Mouse (Mus musculus) lung, embryonic 14.5 days (tissue): ENCODE measurements at regions not wholly inside any gene's neighbourhood (a gene's known extent, or its start where the extent isn't known, plus 50 kb on each side); places are given as distances from the start of the nearest gene placed in this dataset.

Experiments
- ATAC-seq: fragments of 200-750 bp; cut with Nextera tagmentation; 2 replicates; pipeline ENCODE4 v1.8.0; 2017; ENCODE audit warnings: mild to moderate bottlenecking, moderate TSS enrichment, moderate library complexity; ENCODE audit not compliant: insufficient read depth
- DNase-seq: peaks from one replicate; pipeline ENCODE4 v3.0.0-alpha.2; 2015
- H3K27ac ChIP-seq: fragments of 300-500 bp; sonication (generic); 2 replicates; pipeline ENCODE4 v1.5.1; 2014; ENCODE audit warnings: low read depth, mild to moderate bottlenecking, moderate library complexity
- H3K27me3 ChIP-seq: fragments of 300-500 bp; sonication (generic); 2 replicates; pipeline ENCODE4 v1.6.1; 2014; ENCODE audit warnings: low read length, control low read depth; ENCODE audit not compliant: insufficient read depth
- H3K36me3 ChIP-seq: fragments of 300-500 bp; sonication (generic); 2 replicates; pipeline ENCODE4 v1.6.1; 2014; ENCODE audit warnings: control low read depth; ENCODE audit not compliant: insufficient read depth
- H3K4me1 ChIP-seq: fragments of 300-500 bp; sonication (generic); 2 replicates; pipeline ENCODE4 v1.6.1; 2014; ENCODE audit warnings: antibody characterized with exemption, control low read depth; ENCODE audit not compliant: insufficient read depth
- H3K4me2 ChIP-seq: fragments of 300-500 bp; sonication (generic); 2 replicates; pipeline ENCODE4 v1.6.1; 2014; ENCODE audit warnings: mild to moderate bottlenecking
- H3K4me3 ChIP-seq: fragments of 300-500 bp; sonication (generic); 2 replicates; pipeline ENCODE4 v1.5.1; 2014; ENCODE audit warnings: low read depth, low read length
- H3K9ac ChIP-seq: fragments of 300-500 bp; sonication (generic); 2 replicates; pipeline ENCODE4 v1.6.1; 2014
- H3K9me3 ChIP-seq: fragments of 300-500 bp; sonication (generic); 2 replicates; pipeline ENCODE4 v1.6.1; 2016; ENCODE audit warnings: low read depth, low read length, control low read depth
- CTCF ChIP-seq: IDR thresholded peaks from 2 replicates; pipeline ENCODE4 v1.5.1; 2016; ENCODE audit warnings: antibody characterized with exemption, low read depth
- WGBS: fragments of 180-500 bp; shearing (Covaris S2); extraction: QIAGEN DNeasy Blood & Tissue Kit; methylation state at CpG from one replicate; pipeline ENCODE4 v1.1.7; 2014; 5-methylcytosine and 5-hydroxymethylcytosine counted together

DNA sequence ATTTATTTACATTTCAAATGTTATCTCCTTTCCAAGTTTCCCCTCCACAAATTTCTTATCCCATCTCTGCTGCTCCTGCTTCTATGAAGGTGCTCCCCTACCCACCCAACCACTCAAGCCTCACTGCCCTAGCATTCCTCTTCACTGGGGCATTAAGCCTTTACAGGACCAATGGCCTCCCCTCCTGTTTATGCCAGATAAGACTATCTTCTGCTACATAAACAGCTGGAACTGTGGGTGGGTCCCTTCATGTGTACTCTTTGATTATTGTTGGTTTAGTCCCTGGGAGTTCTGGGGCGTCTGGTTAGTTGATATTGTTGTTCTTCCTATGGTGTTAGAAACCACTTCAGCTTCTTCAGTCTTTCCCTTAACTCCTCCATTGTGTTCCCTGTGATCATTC lies 1164.1 kb upstream of the Got2 start:
- ATAC-seq (no peak), DNase-seq (no peak)
- Histone ChIP-seq H3K4me3 (no peak overlapping the region), H3K9me3 (no peaks in the 10 kb centered on the region), H3K4me2 (no peak overlapping the region), H3K27ac (no peak overlapping the region), H3K36me3 (no peaks in the 10 kb centered on the region), H3K27me3 (no peaks in the 10 kb centered on the region), H3K9ac (no peak overlapping the region), H3K4me1 (no peaks in the 10 kb centered on the region)
- WGBS, result 52% methylated on average over 1 of the region's 1 CpGs
- TF ChIP-seq CTCF, result no peak

DNA sequence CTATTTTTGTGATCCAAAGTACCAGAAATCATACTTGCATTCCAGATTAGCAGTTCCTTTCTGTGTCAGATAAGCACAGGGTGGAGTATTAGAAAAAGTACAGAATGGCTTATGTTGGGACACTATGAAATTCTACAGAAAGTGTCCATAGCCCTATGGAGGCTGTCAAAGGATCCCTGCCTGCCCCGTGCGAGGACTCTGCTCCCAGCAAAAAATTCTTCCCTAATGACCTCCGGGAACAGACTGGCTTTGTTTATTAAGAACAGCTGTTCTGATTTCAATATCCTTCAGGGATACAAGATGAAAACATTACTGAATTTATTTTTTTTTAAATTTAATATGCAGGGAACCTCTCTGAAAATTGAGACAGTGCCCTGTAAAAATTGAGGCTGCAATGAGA lies 1151.4 kb upstream of the Got2 start:
- Histone ChIP-seq H3K9me3 (no peaks in the 10 kb centered on the region), H3K9ac (no peak overlapping the region), H3K4me3 (no peak overlapping the region), H3K27me3 (no peaks in the 10 kb centered on the region), H3K4me2 (no peak overlapping the region), H3K4me1 (no peaks in the 10 kb centered on the region), H3K36me3 (no peaks in the 10 kb centered on the region), H3K27ac (no peak overlapping the region)
- WGBS, result 16% methylated on average over 3 of the region's 3 CpGs
- peak; percentile 60 for DNase-seq
- peak; percentile 54; the same call in 1 of the 2 replicates for ATAC-seq
- no peak for TF ChIP-seq CTCF

GRCm38 (mm10) chr8:97038854-97039253 lies 1150.5 kb upstream of the Got2 start:
- no peak; the same call in 1 of the 2 replicates for ATAC-seq
- no peak overlapping the region for H3K9ac ChIP-seq
- H3K4me3 ChIP-seq, result no peak overlapping the region
- no peaks in the 10 kb centered on the region for H3K4me1 ChIP-seq
- H3K9me3 ChIP-seq, result no peaks in the 10 kb centered on the region
- peak; percentile 57 for DNase-seq
- H3K27ac ChIP-seq, result no peak overlapping the region
- H3K4me2 ChIP-seq, result no peak overlapping the region
- no peaks in the 10 kb centered on the region for H3K27me3 ChIP-seq
- TF ChIP-seq CTCF, result no peak
- WGBS, result 48% methylated on average over 5 of the region's 5 CpGs
- no peaks in the 10 kb centered on the region for H3K36me3 ChIP-seq

- no peaks in the 10 kb centered on the region for H3K36me3 ChIP-seq
- DNase-seq, result no peak
- no peak overlapping the region for H3K27ac ChIP-seq
- H3K4me3 ChIP-seq, result no peak overlapping the region
- H3K4me1 ChIP-seq, result no peaks in the 10 kb centered on the region
- H3K9me3 ChIP-seq, result no peaks in the 10 kb centered on the region
- 87% methylated on average over 4 of the region's 4 CpGs for WGBS
- ATAC-seq, result no peak
- no peak for TF ChIP-seq CTCF
- H3K27me3 ChIP-seq, result no peaks in the 10 kb centered on the region
- no peak overlapping the region for H3K4me2 ChIP-seq
- no peak overlapping the region for H3K9ac ChIP-seq
Measured at GRCm38 (mm10) chr8:97032188-97032587, 1143.8 kb upstream of the Got2 start.

- Histone ChIP-seq H3K9ac (no peak overlapping the region), H3K4me3 (no peak overlapping the region), H3K4me2 (no peak overlapping the region), H3K9me3 (no peaks in the 10 kb centered on the region), H3K27me3 (no peaks in the 10 kb centered on the region), H3K27ac (no peak overlapping the region), H3K4me1 (no peaks in the 10 kb centered on the region), H3K36me3 (no peaks in the 10 kb centered on the region)
- TF ChIP-seq CTCF, result no peak
- DNase-seq (peak; percentile 47), ATAC-seq (no peak)
Measured at GRCm38 (mm10) chr8:97015571-97015970, 1127.2 kb upstream of the Got2 start.

- no peaks in the 10 kb centered on the region for H3K9me3 ChIP-seq
- H3K4me2 ChIP-seq, result no peak overlapping the region
- no peaks in the 10 kb centered on the region for H3K36me3 ChIP-seq
- no peak overlapping the region for H3K9ac ChIP-seq
- no peak overlapping the region for H3K4me3 ChIP-seq
- H3K27me3 ChIP-seq, result no peaks in the 10 kb centered on the region
- no peaks in the 10 kb centered on the region for H3K4me1 ChIP-seq
- DNase-seq, result peak; percentile 42
- no peak overlapping the region for H3K27ac ChIP-seq
- TF ChIP-seq CTCF, result no peak
- 56% methylated on average over 2 of the region's 3 CpGs for whole genome bisulfite sequencing
- ATAC-seq, result no peak; the same call in 1 of the 2 replicates
Measured at GRCm38 (mm10) chr8:97004131-97004530, 1115.8 kb upstream of the Got2 start.

- WGBS, result 72% methylated on average over 2 of the region's 2 CpGs
- H3K36me3 ChIP-seq, result no peaks in the 10 kb centered on the region
- H3K27me3 ChIP-seq, result no peaks in the 10 kb centered on the region
- TF ChIP-seq CTCF, result no peak
- no peak overlapping the region for H3K27ac ChIP-seq
- ATAC-seq (no peak), DNase-seq (no peak)
- H3K4me3 ChIP-seq, result no peak overlapping the region
- no peak overlapping the region for H3K4me2 ChIP-seq
- H3K9me3 ChIP-seq, result no peaks in the 10 kb centered on the region
- no peak overlapping the region for H3K9ac ChIP-seq
- H3K4me1 ChIP-seq, result no peaks in the 10 kb centered on the region
Measured at GRCm38 (mm10) chr8:96983103-96983502, 1094.8 kb upstream of the Got2 start.
